Mouse (Mus musculus) cerebellum, adult 9-11 months (tissue): ENCODE measurements around the gene Sycp3.
"Not testable (repeated sequence)": the region's sequence is repeated elsewhere in the genome, so short reads cannot be mapped to it uniquely, and the experiment has no call there.

Source experiments
- DNase-seq: peaks from one replicate; pipeline ENCODE4 v3.0.0; 2022

Sycp3 gene

GRCm38 (mm10) chr10:88459502-88459992, at the start of gene Sycp3:
TSS of gene Sycp3 (plus strand) at chr10:88459569.
- no peak for DNase-seq

GRCm38 (mm10) chr10:88409751-88410150, 49.6 kb upstream of the Sycp3 start:
- no peak for DNase-seq

GRCm38 (mm10) chr10:88412290-88412995, 46.9 kb upstream of the Sycp3 start:
- no peak for DNase-seq

GRCm38 (mm10) chr10:88417686-88418085, 41.7 kb upstream of the Sycp3 start:
- DNase-seq: no peak

GRCm38 (mm10) chr10:88420141-88420541, 39.2 kb upstream of the Sycp3 start:
- DNase-seq: no peak

GRCm38 (mm10) chr10:88420655-88421435, 38.5 kb upstream of the Sycp3 start:
- no peak for DNase-seq

- DNase-seq: peak; percentile 44
Measured at GRCm38 (mm10) chr10:88426158-88426816, 33.1 kb upstream of the Sycp3 start.

GRCm38 (mm10) chr10:88426896-88427295, 32.5 kb upstream of the Sycp3 start:
- DNase-seq: no peak

GRCm38 (mm10) chr10:88427998-88428397, 31.4 kb upstream of the Sycp3 start:
- no peak for DNase-seq

- DNase-seq: no peak
Measured at GRCm38 (mm10) chr10:88441224-88441623, 18.1 kb upstream of the Sycp3 start.

- peak; percentile 62 for DNase-seq
Measured at GRCm38 (mm10) chr10:88451221-88451620, 8.1 kb upstream of the Sycp3 start.

- DNase-seq: no peak
Measured at GRCm38 (mm10) chr10:88451990-88452389, 7.4 kb upstream of the Sycp3 start.

GRCm38 (mm10) chr10:88457816-88458215, 1.6 kb upstream of the Sycp3 start:
- DNase-seq: no peak

- DNase-seq: no peak
Measured at GRCm38 (mm10) chr10:88460122-88460820, 902 bp downstream of the Sycp3 start.

GRCm38 (mm10) chr10:88482866-88483265, 23.5 kb downstream of the Sycp3 start:
- not testable (repeated sequence) for DNase-seq

- no peak for DNase-seq
Measured at GRCm38 (mm10) chr10:88488629-88489028, 29.3 kb downstream of the Sycp3 start.

- DNase-seq: no peak
Measured at GRCm38 (mm10) chr10:88491632-88492031, 32.3 kb downstream of the Sycp3 start.

- no peak for DNase-seq
Measured at GRCm38 (mm10) chr10:88492658-88493057, 33.3 kb downstream of the Sycp3 start.

GRCm38 (mm10) chr10:88494959-88495587, 35.7 kb downstream of the Sycp3 start:
- DNase-seq: no peak

- no peak for DNase-seq
Measured at GRCm38 (mm10) chr10:88496864-88497564, 37.6 kb downstream of the Sycp3 start.

- DNase-seq: no peak
Measured at GRCm38 (mm10) chr10:88499993-88500392, 40.6 kb downstream of the Sycp3 start.

- DNase-seq: no peak
Measured at GRCm38 (mm10) chr10:88501370-88501769, 42.0 kb downstream of the Sycp3 start.
